Mouse (Mus musculus): ENCODE results near the gene Nutf2.
"Not testable (repeated sequence)": the region's sequence is repeated elsewhere in the genome, so short reads cannot be mapped to it uniquely, and the experiment has no call there.

The Nutf2 gene

DNA sequence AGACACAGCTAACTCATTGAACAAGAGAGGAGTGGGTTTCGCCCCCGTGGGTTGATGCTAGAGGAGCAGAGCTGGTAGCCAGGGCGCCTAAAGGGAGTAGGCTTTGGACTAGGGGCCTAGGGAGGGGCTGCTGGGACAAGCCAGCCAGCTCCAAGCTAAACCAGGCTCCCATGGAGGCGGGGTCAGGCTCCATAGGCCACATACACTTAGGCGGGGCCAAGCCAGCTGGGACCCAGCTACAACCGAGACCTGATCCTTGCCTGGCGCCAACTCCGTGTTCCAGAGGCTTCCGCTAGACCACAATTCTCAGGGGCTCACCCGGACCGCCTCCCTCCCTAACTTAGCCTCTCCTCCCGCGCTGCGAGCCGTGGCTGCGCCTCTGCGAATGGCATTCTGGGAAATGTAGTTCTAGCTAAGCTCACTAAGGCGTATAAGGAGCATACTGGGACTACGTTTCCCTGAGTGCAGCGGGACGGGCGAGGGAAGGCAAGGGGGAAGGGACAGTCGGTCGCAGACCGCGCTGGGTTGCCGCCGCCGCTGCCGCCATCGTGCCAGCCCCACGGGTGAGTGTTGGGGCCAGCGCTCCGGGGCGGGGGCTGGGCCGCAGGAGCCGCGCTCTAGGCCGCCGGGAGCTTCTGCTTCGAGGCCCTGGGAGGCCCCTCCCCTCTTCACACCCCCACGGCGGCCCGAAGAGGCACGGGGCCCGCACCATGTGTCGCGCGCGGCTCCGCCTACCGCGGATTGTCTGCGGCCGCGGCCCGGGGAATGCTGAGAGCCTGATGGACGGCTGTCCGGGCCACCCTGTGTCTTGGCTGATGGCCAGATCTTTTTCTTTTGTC lies at the start of gene Nutf2:
TSS of gene Nutf2 (plus strand) at position 438 of the 839 bp plus-strand sequence.
- peak; percentile 98 for DNase-seq

DNA sequence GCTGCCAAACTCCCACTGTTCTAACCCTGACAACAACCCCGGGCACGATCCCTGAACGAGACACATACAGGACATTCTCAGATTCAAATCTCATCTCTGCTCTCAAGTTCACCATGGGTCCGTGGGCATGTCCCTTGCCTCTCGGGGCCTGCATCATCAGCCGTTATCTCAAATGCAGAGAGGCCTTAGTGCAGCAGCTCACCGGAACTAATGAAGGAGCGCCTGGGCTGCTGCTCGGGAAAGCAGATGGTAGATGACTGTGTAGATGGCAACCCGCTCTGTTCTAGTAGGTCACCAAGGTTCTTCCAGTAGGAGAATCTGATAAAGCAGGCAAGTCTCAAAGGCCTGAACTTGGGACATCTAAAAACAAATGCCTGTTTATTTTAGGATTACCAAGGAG lies 49.3 kb upstream of the Nutf2 start:
- DNase-seq: no peak

DNA sequence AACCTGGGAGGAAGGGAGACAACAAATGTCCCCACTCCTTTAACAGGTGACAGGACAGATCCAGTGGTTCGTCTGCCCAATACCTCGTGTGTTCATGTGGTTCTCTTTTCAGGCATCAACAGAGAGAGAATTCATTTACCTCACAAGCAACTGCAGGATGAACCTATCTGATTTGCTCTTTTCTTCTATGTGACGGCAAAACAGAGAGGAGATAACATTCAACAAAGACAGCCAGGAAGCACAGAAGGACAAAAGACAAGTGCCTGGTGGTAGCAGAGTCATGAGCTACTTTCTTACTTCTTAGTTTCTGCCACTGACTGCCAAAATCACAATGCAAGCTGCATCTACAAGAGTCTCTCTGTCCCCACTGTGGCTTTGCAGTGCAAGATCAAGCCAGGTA lies 48.8 kb upstream of the Nutf2 start:
- no peak for DNase-seq

DNA sequence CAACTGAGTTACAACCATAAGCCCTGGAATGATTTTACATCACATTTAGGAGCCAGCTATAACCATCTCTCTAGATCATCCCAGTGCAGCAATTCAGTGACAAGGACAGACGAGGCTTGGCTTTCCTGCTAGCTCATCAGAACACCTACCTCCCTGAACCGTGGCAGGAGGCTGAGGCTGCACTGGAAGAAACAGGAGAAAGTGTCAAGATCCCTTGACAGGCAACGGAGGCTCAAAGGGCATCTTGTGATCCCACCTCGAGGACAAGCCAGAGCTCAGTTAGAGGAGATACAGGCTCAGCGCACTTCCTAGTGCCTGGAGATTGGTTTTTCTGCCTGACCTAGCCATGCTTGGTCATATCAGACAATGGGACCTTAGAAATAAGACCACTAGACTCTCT lies 47.9 kb upstream of the Nutf2 start:
- DNase-seq: peak; percentile 39

DNA sequence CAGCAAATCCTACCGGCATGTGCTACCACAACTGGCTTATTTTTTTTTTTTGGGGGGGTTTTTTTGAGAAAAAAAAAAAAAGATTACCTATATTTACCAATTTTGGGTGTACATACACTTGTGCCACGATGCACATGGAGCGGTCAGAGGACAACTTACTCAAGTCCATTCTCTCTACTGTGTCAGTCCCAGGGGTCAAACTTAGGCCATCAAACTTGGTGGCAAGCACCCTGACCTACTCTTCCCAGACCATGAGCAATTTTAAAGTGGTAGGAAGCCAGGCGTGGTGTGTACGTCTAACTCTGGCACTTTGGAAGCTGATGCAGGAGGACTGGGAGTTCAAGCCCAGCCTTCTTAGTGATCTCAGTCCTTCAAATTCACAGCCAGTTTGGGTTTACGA lies 47.1 kb upstream of the Nutf2 start:
- DNase-seq: no peak

DNA sequence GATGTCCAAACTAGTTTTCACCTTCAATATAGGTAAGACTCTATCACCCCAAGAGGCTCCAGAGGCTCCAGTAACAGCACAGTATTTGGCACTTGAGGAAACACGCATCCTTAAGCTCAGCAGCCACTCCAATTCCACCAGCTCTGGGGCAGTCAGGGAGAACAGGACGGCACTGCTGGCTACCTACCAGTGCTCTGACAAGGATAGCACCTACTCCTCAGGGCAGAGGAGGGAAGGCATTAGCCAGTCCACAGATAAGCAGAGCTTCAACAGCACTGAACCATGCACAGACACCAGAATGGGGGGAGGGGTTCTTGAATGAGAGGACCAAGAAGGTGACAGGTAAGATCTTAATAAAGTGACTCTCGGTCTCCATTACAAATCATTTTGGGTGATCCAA lies 40.7 kb upstream of the Nutf2 start:
- DNase-seq: no peak

DNA sequence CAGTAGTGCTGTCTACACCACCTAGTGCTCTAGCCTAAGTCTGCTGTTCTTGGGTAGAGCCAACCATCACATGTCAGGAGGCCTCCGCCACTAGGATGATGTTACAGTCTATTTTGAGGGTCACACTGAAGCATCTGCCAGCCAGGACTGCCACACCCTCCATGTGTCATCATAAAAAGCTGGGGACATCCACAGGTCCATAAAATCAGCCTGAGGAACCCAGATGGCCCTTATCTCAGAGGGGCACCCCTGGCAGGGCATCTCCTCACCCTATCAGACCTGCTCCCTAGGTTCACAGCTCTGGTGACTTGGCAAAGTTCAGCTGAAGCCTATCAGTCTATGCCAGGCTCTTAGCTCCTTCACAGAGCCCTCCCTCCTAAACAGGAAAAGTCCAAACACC lies 39.5 kb upstream of the Nutf2 start:
- no peak for DNase-seq

DNA sequence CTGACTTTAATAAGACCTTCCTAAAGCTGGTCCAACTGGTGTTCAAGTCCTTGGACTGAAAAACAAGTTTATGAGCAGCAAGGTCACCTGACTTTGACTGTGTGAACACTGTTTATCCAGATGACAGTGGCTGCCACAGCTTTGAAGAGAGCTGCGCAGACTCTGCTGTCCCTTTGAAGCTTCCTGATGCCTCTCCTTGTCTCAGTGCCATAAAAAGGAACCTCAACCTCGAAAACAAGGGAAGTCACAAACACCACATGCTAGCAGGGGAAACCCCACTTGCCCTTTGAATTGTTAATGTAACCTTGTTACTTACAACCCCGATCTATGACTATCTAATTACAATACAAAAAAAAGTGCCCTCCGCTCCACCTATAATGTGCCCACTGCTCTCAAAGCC lies 34.9 kb upstream of the Nutf2 start:
- DNase-seq: no peak

DNA sequence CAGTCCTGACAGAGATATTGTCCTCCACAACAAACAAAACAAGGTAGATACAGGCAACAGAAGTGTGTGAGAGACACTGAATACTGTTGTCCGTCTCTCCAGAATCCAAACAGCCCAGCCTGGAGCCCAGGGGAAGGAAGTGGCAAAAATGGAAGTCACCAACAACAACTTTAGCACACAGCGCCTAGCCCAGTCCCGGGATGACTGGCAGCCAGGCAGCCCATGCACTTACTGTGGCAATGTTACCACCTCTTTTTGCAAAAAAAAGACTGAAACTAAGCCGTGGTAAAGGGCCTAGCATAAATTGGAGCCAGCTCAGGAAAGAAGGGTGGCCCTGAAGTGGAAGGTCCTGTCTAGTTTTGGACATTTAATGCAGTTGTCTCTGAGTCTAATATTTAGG lies 34.0 kb upstream of the Nutf2 start:
- DNase-seq: no peak

DNA sequence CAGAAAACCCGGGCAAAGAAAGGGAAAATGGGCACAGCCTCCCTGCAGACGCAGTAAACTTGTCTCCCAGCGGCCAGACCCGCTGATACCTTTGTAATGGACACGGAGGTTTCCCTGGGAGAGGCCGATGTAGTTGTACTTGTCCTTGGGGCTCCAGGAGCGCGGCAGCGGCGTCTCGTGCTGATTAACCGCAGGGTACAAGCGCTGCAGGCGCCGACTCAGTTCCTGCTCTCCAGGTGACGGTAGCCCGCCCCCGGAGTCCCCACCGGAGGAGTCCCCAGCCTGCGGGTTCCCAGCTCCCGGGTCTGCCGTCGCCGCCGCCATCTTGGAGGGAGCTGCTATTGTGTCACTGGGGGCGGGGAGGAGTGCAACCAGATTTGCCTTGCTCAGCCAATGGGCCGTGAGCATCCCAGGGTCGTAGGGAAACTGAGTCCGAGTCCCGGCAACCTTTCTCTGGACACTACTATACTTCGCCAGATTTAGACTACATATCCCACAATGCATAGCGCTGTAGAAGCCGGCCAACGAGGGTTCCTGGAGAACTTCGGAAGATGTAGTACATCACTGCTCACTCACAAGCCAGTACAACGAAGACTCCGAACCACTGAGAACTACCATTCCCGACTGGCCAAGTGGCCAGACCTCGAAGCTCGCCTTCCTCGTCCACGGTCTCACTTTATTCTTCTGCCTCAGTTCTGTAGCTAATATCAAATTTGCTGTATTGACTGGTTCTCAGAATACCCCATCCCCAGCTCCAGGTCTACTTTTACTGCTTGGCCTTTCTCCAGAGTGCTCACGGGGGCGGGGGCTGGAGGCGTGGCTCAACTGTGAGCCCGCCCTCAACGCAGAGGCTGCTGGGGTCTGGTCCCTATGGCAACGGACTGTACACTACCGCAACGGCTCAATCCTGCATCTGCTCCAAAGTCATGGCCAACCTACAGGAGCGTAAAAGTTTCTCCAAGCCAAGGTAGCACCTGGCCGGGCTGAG lies 33.2 kb upstream of the Nutf2 start, which contains the start of the genes Ranbp10 and Tsnaxip1:
TSS of gene Ranbp10 (minus strand) at position 490 of the 988 bp plus-strand sequence.
TSS of gene Tsnaxip1 (plus strand) at position 871 of the 988 bp plus-strand sequence.
- peak; percentile 100 for DNase-seq

DNA sequence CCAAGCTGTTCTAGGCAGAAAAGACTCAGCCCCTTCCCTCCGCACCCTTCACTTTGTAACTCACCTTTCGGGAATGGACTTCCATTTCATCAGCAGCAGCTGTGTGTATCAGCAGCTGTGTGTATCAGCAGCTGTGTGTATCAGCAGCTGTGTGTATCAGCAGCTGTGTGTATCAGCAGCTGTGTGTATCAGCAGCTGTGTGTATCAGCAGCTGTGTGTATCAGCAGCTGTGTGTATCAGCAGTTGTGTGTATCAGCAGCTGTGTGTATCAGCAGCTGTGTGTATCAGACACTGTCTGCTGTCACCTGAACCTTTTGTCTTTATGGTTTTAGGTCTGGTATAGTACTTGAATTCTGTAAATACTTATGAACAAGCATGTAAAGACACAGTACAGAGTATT lies 26.6 kb upstream of the Nutf2 start:
- not testable (repeated sequence) for DNase-seq

DNA sequence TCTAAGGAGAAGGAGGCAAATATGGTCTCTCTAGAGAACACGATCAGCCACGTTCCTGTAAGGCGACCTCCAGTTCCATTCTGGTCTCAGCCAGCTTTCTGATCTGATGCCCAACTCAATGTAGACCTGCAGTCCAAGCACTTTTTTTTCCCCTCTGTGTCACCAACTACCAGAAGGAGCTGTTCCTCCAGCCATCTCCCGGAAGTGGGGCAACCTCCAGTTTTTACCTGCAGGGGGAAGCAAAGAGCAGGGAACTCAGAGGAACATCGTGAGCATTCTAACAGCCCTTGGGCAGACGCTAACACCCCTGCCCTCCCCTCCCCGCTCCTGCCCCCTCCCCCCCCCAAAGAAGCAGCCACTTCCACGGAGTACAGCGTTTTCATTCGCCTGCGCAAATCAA lies 25.1 kb upstream of the Nutf2 start:
- peak; percentile 91 for DNase-seq

DNA sequence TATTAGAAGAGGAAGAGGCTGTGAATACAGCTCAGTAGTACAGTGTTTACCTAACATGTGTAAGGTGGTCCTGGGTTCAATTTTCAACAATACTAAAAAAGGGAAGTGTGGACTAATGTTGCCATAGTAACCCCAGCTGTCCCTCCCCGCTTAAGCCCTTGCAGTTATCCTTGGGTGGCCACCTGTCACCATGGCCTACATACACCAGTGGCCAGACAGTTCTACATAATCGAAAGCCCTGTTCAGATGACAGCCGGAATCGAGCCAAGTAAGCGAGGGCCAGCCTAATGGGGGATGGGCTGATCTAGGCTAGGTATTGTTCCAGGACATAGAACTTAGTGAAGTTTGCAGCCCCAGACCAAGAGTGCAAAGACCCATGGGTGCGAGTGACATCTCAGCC lies 23.4 kb upstream of the Nutf2 start:
- DNase-seq: no peak

DNA sequence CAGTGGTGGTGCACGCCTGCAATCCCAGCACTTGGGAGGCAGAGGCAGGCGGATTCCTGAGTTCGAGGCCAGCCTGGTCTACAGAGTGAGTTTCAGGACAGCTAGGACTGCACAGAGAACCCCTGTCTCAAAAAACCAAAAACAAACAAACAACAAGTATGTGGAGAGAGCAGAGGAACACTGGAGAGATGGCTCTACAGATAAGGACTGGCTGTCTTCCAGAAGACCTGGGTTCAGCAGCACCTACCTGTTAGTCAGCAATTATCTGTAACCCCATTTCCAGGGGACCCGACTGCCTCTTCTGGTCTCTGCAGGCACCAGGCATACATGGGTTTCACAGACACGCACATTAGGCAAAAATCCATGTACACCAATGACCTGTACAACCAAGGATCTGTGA lies 21.2 kb upstream of the Nutf2 start:
- DNase-seq: no peak

DNA sequence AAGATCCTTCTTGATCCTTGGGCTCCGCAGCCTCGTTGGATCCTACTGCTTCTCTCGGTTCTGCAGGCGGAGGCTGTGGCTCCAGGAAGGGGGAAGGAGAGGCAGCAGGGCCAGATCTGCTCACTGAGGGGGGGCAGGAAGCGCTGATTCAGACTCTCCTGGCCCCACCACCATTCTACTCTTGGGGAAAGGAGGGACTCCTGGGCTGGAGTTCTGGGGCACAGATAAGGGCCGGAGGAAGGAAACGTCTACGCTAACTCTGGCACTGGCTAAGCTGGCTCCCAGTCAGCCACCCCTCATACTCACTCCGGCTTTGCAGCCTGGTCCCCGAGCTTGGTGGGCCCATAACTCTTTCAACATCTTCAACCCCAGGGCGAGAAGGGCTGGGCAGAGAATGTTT lies 13.7 kb upstream of the Nutf2 start:
- DNase-seq: no peak

DNA sequence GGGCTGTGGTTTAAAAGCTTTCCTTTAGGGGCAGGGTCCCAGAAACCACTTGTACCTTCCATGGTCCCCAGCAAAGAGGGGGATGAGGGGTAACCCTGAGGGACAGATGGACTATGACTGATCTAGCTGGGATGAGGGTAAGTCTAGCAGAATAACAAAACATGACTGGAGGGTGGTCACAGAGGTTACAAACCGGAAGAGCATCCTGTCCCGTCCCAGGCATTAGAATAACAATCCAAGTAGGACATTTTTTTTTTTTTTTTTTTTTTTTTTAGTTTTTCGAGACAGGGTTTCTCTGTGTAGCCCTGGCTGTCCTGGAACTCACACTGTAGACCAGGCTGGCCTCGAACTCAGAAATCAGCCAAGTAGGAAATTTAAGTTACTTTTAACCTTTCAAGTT lies 10.4 kb upstream of the Nutf2 start:
- DNase-seq: no peak

DNA sequence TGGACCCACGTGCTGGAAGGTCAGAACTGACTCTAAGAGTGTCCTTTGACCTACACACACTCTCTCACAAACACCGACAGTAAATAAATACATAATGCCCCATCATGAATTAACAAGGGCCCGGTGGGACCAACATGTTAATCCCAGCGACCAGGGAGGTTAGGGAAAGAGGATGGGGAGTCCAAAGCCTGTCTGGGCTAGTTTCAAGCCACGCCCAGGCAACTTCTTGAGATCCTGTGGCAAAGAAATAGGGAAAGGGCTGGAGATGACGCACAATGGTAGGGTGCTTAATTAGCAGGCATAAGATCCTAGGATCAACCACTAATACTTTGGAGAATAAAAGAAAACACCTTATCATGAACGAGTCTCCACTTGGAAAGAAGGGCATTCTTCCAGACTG lies 9.8 kb upstream of the Nutf2 start:
- DNase-seq: no peak

DNA sequence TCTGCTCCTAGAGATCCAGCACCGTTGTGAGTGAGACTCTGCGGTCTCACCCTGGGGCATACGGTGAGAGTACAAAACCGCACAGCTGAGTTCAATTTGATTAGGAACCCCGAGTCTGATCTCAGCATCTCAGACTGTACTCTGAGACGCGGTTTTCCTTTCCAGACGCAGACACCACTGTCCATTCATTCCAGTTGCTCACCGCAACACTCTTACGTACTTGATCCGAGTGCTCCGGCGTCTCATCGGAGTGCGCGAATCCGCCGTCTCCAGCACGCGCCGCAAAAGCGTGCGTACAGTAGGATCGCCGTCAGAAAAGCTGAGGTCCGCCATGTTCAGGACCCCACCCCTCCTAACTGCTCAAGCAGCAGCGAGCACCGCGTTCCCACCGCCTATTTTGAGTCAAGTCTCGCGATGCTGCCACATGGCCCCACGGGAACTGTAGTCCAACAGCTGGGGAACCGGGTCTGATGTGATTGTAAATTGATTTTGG lies 8.7 kb upstream of the Nutf2 start:
- peak; percentile 88 for DNase-seq

DNA sequence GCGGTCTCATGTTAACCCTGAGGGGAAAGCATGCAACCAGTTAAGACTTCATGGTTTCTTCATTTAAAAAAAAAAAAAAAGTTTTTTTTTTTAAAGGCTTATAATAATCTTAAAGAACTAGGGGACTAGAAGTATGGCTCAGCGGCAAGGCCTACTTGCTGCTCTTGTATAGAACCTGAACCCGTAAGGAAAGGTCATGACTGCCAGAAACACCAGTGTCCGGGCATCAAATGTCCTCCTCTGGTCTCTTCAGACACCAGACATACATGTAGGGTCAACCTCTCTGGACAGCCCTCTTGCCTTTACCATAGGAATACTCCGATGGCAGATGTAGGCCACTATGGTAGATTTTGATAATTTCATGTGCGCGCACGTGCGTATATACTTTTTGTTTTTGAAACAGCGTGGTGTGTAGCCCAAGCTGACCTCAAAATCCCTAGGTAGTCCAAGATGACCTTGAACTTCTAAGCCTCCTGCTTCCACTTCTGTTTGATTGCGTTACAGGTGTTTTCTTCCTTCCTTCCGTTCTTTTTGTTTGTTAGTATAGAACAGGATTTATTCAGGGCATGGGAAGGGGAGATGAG lies 8.1 kb upstream of the Nutf2 start:
- peak; percentile 27 for DNase-seq

DNA sequence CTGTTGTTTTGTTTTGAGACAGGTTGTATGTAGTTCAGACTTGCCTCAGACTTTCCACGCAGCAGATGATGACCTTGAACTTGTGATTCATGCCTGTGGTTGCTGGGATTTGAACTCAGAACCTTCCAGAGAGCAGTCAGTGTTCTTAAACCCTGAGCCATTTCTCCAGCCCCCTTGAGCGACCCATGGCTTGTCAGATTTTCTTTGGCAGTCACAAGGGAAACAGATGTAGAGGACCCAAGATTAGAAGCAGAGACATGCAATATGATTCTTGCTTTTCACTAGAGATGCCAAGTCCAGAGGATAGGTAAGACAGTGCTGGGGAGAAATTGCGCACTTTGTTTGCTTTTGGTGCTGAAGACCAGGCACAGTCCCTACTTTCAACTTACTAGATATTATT lies 7.2 kb upstream of the Nutf2 start, which contains the start of gene Cenpt:
TSS of gene Cenpt (minus strand) at position 101 of the 400 bp plus-strand sequence.
- DNase-seq: no peak

DNA sequence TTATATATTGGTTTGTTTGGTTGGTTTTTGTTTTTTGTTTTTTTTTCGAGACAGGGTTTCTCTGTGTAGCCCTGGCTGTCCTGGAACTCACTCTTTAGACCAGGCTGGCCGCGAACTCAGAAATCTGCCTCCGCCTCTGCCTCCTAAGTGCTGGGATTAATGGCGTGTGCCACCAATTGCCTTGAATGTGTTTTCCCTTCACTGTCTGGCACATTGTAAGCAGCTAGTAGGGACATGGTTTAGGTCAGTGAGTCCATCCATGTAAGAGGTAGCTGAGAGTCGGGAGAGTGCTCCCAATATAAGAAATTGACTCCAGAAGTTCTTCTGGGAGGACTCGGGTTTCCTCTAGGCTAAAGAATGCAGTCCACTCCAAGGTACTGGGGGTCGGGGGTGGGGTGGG lies 6.1 kb upstream of the Nutf2 start:
- no peak for DNase-seq

DNA sequence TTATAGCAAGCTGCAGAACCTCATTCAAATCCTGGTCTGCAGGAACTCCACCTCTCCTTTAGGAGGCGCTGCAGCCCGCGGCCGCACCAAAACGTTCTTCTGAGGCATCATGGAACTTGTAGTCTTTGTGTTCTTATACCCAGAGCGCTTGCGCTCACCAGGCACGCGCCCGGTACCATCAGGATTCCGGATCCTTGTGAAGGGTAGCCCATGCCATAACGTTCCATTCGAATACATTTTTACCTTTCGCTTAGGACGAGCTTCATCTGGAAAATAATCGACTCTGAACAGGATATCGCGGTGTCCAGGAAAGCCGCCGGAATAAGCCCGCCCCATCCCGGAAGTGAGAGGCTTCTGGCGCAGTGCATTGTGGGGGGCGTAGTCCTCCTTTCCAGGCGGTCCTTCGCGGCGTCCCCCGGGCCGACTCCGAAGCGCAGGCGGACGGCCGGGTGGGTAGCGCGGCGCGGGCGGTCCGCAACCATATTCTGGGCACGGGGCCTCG lies 5.6 kb upstream of the Nutf2 start, which contains the start of gene Thap11:
TSS of gene Thap11 (plus strand) at position 418 of the 502 bp plus-strand sequence.
- DNase-seq: peak; percentile 93

Data from kidney, adult 9 months (tissue).